Mouse (Mus musculus): ENCODE data around the gene Schip1.

The Schip1 gene

GRCm38 (mm10) chr3:68555087-68555662 lies 490.6 kb downstream of the Schip1 start:
- DNase-seq (ENCODE audit: low read depth, low spot score): no peak

- no peak for DNase-seq (ENCODE audit: low read depth, low spot score)
Observed at GRCm38 (mm10) chr3:68556891-68557290, 492.3 kb downstream of the Schip1 start.

- no peak for DNase-seq (ENCODE audit: low read depth, low spot score)
Observed at GRCm38 (mm10) chr3:68558744-68559143, 494.1 kb downstream of the Schip1 start.

- DNase-seq (ENCODE audit: low read depth, low spot score): no peak
Observed at GRCm38 (mm10) chr3:68560057-68560456, 495.5 kb downstream of the Schip1 start.

- no peak for DNase-seq (ENCODE audit: low read depth, low spot score)
Observed at GRCm38 (mm10) chr3:68562838-68563237, 498.2 kb downstream of the Schip1 start.

GRCm38 (mm10) chr3:68563922-68564321 lies 499.3 kb downstream of the Schip1 start:
- no peak for DNase-seq (ENCODE audit: low read depth, low spot score)

GRCm38 (mm10) chr3:68564978-68565674 lies 500.5 kb downstream of the Schip1 start:
- no peak for DNase-seq (ENCODE audit: low read depth, low spot score)

- no peak for DNase-seq (ENCODE audit: low read depth, low spot score)
Observed at GRCm38 (mm10) chr3:68565675-68566055, 501.1 kb downstream of the Schip1 start.

- no peak for DNase-seq (ENCODE audit: low read depth, low spot score)
Observed at GRCm38 (mm10) chr3:68567581-68567980, 503.0 kb downstream of the Schip1 start.

GRCm38 (mm10) chr3:68568149-68568548 lies 503.5 kb downstream of the Schip1 start:
- no peak for DNase-seq (ENCODE audit: low read depth, low spot score)

GRCm38 (mm10) chr3:68568716-68569115 lies 504.1 kb downstream of the Schip1 start:
- DNase-seq (ENCODE audit: low read depth, low spot score): no peak

- DNase-seq (ENCODE audit: low read depth, low spot score): no peak
Observed at GRCm38 (mm10) chr3:68570319-68570718, 505.7 kb downstream of the Schip1 start.

- peak; percentile 85 for DNase-seq (ENCODE audit: low read depth, low spot score)
Observed at GRCm38 (mm10) chr3:68572249-68573225, 507.9 kb downstream of the Schip1 start.

- DNase-seq (ENCODE audit: low read depth, low spot score): no peak
Observed at GRCm38 (mm10) chr3:68573226-68573624, 508.6 kb downstream of the Schip1 start.

GRCm38 (mm10) chr3:68574097-68574496 lies 509.5 kb downstream of the Schip1 start:
- DNase-seq (ENCODE audit: low read depth, low spot score): no peak

GRCm38 (mm10) chr3:68574565-68574964 lies 510.0 kb downstream of the Schip1 start:
- no peak for DNase-seq (ENCODE audit: low read depth, low spot score)

GRCm38 (mm10) chr3:68575636-68576340 lies 511.2 kb downstream of the Schip1 start:
- DNase-seq (ENCODE audit: low read depth, low spot score): no peak

GRCm38 (mm10) chr3:68576431-68576830 lies 511.8 kb downstream of the Schip1 start:
- DNase-seq (ENCODE audit: low read depth, low spot score): peak; percentile 41

GRCm38 (mm10) chr3:68576948-68577347 lies 512.3 kb downstream of the Schip1 start:
- DNase-seq (ENCODE audit: low read depth, low spot score): no peak

- no peak for DNase-seq (ENCODE audit: low read depth, low spot score)
Observed at GRCm38 (mm10) chr3:68581591-68581990, 517.0 kb downstream of the Schip1 start.

- DNase-seq (ENCODE audit: low read depth, low spot score): no peak
Observed at GRCm38 (mm10) chr3:68582103-68582740, 517.6 kb downstream of the Schip1 start.
